Mouse (Mus musculus) testis, adult 2 months (tissue): Measurements from ENCODE around the gene Gm4450. TPM values are rescaled to one million over a fixed set of nuclear protein-coding genes. Genes with fewer than 3 reads are reported as not detected.
A peak's percentile ranks its signal among the peaks of the same experiment; 100 is the strongest.

Experiments used
- H3K27ac ChIP-seq: fragments of 200-500 bp; 2 replicates; pipeline ENCODE4 v1.5.1; 2012; ENCODE audit warnings: low read depth, low read length; ENCODE audit not compliant: control insufficient read depth, insufficient read depth
- H3K27me3 ChIP-seq: fragments of 200-500 bp; 2 replicates; pipeline ENCODE4 v1.6.1; 2012; ENCODE audit warnings: mild to moderate bottlenecking, low read length, moderate library complexity; ENCODE audit not compliant: control insufficient read depth, insufficient read depth
- H3K36me3 ChIP-seq: fragments of 200-500 bp; 2 replicates; pipeline ENCODE4 v1.6.1; 2012; ENCODE audit warnings: mild to moderate bottlenecking, low read length; ENCODE audit not compliant: control insufficient read depth, insufficient read depth
- H3K4me1 ChIP-seq: fragments of 200-500 bp; 2 replicates; pipeline ENCODE4 v1.6.1; 2012; ENCODE audit warnings: low read length; ENCODE audit not compliant: control insufficient read depth, insufficient read depth
- H3K4me3 ChIP-seq: fragments of 200-500 bp; 2 replicates; pipeline ENCODE4 v1.5.1; 2012; ENCODE audit warnings: low read depth, mild to moderate bottlenecking, low read length, moderate library complexity, mixed read lengths; ENCODE audit not compliant: control insufficient read depth
- CTCF ChIP-seq: fragments of 200-500 bp; IDR thresholded peaks from 2 replicates; pipeline ENCODE4 v1.5.1; 2012; ENCODE audit warnings: low read depth, mild to moderate bottlenecking, inconsistent platforms, low read length, moderate library complexity; ENCODE audit not compliant: control insufficient read depth, insufficient read depth, insufficient replicate concordance
- POLR2A ChIP-seq: fragments of 200-500 bp; IDR thresholded peaks from 2 replicates; pipeline ENCODE4 v1.6.1; 2012; ENCODE audit warnings: low read depth, mild to moderate bottlenecking, inconsistent platforms, low read length, moderate library complexity; ENCODE audit not compliant: control insufficient read depth
- polyA plus RNA-seq: library from polyadenylated mRNA; depleted of rRNA; stranded (reverse); fragments of >200 nt; gene quantifications from 2 replicates; pipeline ENCODE4 v1.2.3, GENCODE M21; 2012

The Gm4450 gene
- polyA plus RNA-seq, 1 experiment = 0.59 TPM

DNA sequence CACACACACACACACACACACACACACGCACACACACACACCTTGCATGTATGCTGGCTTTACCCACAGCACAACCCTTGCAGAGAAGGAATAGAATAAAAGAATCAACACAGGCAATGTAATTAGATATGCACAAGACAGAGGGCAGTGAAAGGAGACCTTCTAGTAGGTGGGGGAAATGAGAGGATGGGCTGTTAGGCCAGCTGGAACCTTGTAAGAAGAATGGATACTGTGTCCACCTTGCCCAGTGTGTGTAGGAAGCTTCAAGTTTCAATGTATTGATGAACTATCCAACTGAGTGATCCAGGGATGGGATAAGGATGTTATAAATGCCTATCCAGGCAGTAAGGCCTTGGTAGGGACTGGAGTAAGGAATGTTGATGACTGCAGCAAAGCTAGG lies 21.9 kb downstream of the Gm4450 start:
- Histone ChIP-seq H3K36me3 (no peaks in the 10 kb centered on the region), H3K27ac (no peak overlapping the region), H3K4me1 (no peaks in the 10 kb centered on the region), H3K27me3 (no peaks in the 10 kb centered on the region), H3K4me3 (no peak overlapping the region)
- TF ChIP-seq CTCF = no peak
- no peak for TF ChIP-seq POLR2A

GRCm38 (mm10) chr3:98434088-98434816 lies 22.7 kb downstream of the Gm4450 start:
- Histone ChIP-seq H3K36me3 (no peaks in the 10 kb centered on the region), H3K4me3 (no peak overlapping the region), H3K27me3 (no peaks in the 10 kb centered on the region), H3K4me1 (no peaks in the 10 kb centered on the region), H3K27ac (no peak overlapping the region)
- TF ChIP-seq CTCF (no peak), POLR2A (no peak)

DNA sequence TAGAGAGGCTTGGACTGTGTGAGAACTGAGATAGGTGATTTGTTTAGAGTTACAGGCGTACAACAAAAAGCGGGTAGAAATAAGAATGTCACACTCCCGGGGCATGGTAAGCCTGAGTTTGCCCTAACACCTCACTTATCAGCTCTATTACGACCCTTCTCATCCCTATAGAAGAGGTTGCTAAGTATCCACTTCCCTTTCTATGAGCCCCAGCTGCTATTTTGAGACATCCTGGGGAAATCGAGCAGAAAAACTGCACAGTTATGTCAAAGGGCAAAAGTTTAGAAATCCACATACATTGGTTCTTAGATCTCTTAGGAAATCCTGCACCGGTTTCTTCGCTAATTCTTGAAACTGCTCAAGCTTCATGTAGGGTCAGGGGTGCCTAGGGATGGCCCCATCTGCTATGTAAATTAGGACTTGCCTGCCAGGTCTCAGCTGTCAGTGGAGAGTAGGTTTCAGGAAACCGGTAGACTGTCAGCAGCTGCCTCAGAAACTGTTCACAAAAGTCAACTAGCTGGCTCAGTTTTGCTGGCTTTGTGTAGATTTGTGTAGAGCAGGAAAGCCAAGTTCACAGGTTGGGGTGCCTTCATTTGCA lies 27.9 kb downstream of the Gm4450 start:
- no peaks in the 10 kb centered on the region; the same call in 1 of the 2 replicates for H3K27me3 ChIP-seq
- TF ChIP-seq POLR2A = no peak
- TF ChIP-seq CTCF = no peak
- no peaks in the 10 kb centered on the region for H3K36me3 ChIP-seq
- H3K27ac ChIP-seq = no peak overlapping the region
- H3K4me3 ChIP-seq = no peak overlapping the region
- peaks cover 13% of the 10 kb centered on the region for H3K4me1 ChIP-seq

GRCm38 (mm10) chr3:98428449-98428775 lies 28.5 kb downstream of the Gm4450 start:
- Histone ChIP-seq H3K4me1 (peaks cover 13% of the 10 kb centered on the region), H3K27me3 (no peaks in the 10 kb centered on the region; the same call in 1 of the 2 replicates), H3K4me3 (peak overlapping the region; percentile 88), H3K27ac (no peak overlapping the region), H3K36me3 (no peaks in the 10 kb centered on the region)
- no peak for TF ChIP-seq POLR2A

GRCm38 (mm10) chr3:98427600-98428448 lies 29.1 kb downstream of the Gm4450 start:
- H3K4me1 ChIP-seq = peaks cover 13% of the 10 kb centered on the region
- TF ChIP-seq CTCF (no peak), POLR2A (no peak)
- no peaks in the 10 kb centered on the region; the same call in 1 of the 2 replicates for H3K27me3 ChIP-seq
- no peak overlapping the region for H3K27ac ChIP-seq
- H3K36me3 ChIP-seq = no peaks in the 10 kb centered on the region
- peak overlapping the region; percentile 88 for H3K4me3 ChIP-seq

GRCm38 (mm10) chr3:98427260-98427599 lies 29.7 kb downstream of the Gm4450 start:
- no peaks in the 10 kb centered on the region for H3K36me3 ChIP-seq
- no peak overlapping the region for H3K27ac ChIP-seq
- peak overlapping the region; percentile 88 for H3K4me3 ChIP-seq
- peaks cover 13% of the 10 kb centered on the region for H3K4me1 ChIP-seq
- no peaks in the 10 kb centered on the region; the same call in 1 of the 2 replicates for H3K27me3 ChIP-seq
- TF ChIP-seq CTCF (no peak), POLR2A (no peak)

DNA sequence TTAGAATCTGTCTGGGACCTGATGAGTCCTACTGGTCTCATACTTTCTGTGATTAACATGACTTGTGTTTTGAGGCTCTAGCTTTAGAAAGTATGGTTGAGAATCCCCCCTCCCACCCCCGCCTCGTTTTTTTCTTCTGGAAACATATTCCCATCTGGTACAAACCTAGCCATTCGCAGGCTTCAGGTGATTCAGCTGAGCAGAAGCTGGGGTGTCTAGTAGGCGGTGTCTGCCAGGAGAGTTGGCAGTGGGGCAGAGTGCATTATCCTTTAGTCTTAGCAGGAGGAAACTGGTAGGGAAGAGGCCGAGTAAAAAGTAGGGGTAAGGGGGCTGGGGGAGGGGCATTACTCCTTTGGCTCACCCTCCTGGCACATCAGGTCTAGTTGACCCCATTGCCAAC lies 30.2 kb downstream of the Gm4450 start:
- no peaks in the 10 kb centered on the region; the same call in 1 of the 2 replicates for H3K27me3 ChIP-seq
- no peak overlapping the region for H3K27ac ChIP-seq
- no peak overlapping the region for H3K4me3 ChIP-seq
- TF ChIP-seq POLR2A = no peak
- no peak for TF ChIP-seq CTCF
- H3K36me3 ChIP-seq = no peaks in the 10 kb centered on the region
- H3K4me1 ChIP-seq = peaks cover 13% of the 10 kb centered on the region
